In genomic region chrX:101620317-101620716, GRCm38 (mm10) we compare ENCODE assay signal across 12 mouse cellular contexts. TPM values are rescaled to one million over a fixed set of nuclear protein-coding genes. Genes with fewer than 3 reads are reported as not detected.
A peak's percentile ranks its signal among the peaks of the same experiment; 100 is the strongest.
DNase-seq lines count a peak whose midpoint lies in the region.
"Had no signal": no experiment of that assay in that cellular context is flagged by ENCODE, and none has a peak within 500 bp of the region (broad histone marks: within the 10 kb centered on the region; RNA-seq: fewer than 3 reads in every experiment).

No protein-coding gene starts in this region.

- intact Hi-C loops in heart, postnatal 25 days (cut with DNase I): loop anchor here (2.0 kb wide), 1 partner anchor 16 kb away; no protein-coding TSS in a partner anchor

- peak; percentile 90 for DNase-seq in heart, adult 11 months
- no peak for DNase-seq in heart, postnatal 25 days (ENCODE audit: low spot score)
- peak; percentile 6 for DNase-seq in kidney, postnatal 10 days
- no peak for DNase-seq in kidney, adult 18-20 months
- peak; percentile 19 for DNase-seq in 3134 (ENCODE audit: extremely low read depth, insufficient read length, low spot score)
- peak; percentile 52 for DNase-seq in MN1 (ENCODE audit: low spot score)
- no peak for DNase-seq in embryo, embryonic 11 days
- no peak for DNase-seq in B cell, adult 2 months
- DNase-seq: cerebellum, adult 8-10 months; gastrocnemius, postnatal 10 days; layer of hippocampus, adult 9-11 months; thymus, postnatal 25 days had no signal

RNA-seq across cellular contexts. Expression of gene Ogt, which starts 19.5 kb away (rescaled TPM):
- 10 to 100 TPM; 56.0 to 62.5 TPM for total RNA-seq in heart, postnatal 25 days (2021)

Comparison
In these comparisons a context has a peak if more than half of its experiments do, and no peak if none do; other contexts are left out.
1. DNase-seq: peak in heart, adult 11 months (single experiment), kidney, postnatal 10 days (single experiment), 3134 (single experiment) and MN1 (single experiment); none in heart, postnatal 25 days (single experiment), kidney, adult 18-20 months (single experiment), embryo, embryonic 11 days (single experiment) and B cell, adult 2 months (0 of 2).